Mouse (Mus musculus) stomach, embryonic 16.5 days (tissue): Measurements from ENCODE around the gene Mybbp1a. TPM values are rescaled to one million over a fixed set of nuclear protein-coding genes. Genes with fewer than 3 reads are reported as not detected.
"Not testable (repeated sequence)": the region's sequence is repeated elsewhere in the genome, so short reads cannot be mapped to it uniquely, and the experiment has no call there.

Experiments
- ATAC-seq: fragments of 200-750 bp; cut with Nextera tagmentation; 2 replicates; pipeline ENCODE4 v1.8.0; 2017; ENCODE audit warnings: moderate number of reproducible peaks, moderate TSS enrichment; ENCODE audit not compliant: insufficient read depth, low FRiP score
- H3K27ac ChIP-seq: fragments of 300-500 bp; sonication (generic); 2 replicates; pipeline ENCODE4 v1.5.1; 2014; ENCODE audit warnings: low read length
- H3K27me3 ChIP-seq: fragments of 300-500 bp; sonication (generic); 2 replicates; pipeline ENCODE4 v1.6.1; 2014; ENCODE audit warnings: low read length, control low read depth, mixed read lengths; ENCODE audit not compliant: control insufficient read depth, insufficient read depth
- H3K36me3 ChIP-seq: fragments of 300-500 bp; sonication (generic); 2 replicates; pipeline ENCODE4 v1.6.1; 2014; ENCODE audit warnings: low read length; ENCODE audit not compliant: control insufficient read depth, insufficient read depth
- H3K4me1 ChIP-seq: fragments of 300-500 bp; sonication (generic); 2 replicates; pipeline ENCODE4 v1.6.1; 2014; ENCODE audit warnings: low read length, control low read depth, mixed read lengths; ENCODE audit not compliant: control insufficient read depth, insufficient read depth
- H3K4me2 ChIP-seq: fragments of 300-500 bp; sonication (generic); 2 replicates; pipeline ENCODE4 v1.6.1; 2014; ENCODE audit warnings: low read depth, low read length, mixed read lengths
- H3K4me3 ChIP-seq: fragments of 300-500 bp; sonication (generic); replicated peaks from 2 replicates; pipeline ENCODE4 v1.5.1; 2014; ENCODE audit warnings: mild to moderate bottlenecking, low read length
- H3K9ac ChIP-seq: fragments of 300-500 bp; sonication (generic); 2 replicates; pipeline ENCODE4 v1.6.1; 2014; ENCODE audit warnings: low read length
- H3K9me3 ChIP-seq: fragments of 300-500 bp; sonication (generic); replicated peaks from 2 replicates; pipeline ENCODE4 v1.6.1; 2016; ENCODE audit warnings: low read length, control low read depth; ENCODE audit not compliant: control insufficient read depth
- WGBS: fragments of 180-500 bp; shearing (Covaris S2); extraction: QIAGEN DNeasy Blood & Tissue Kit; methylation state at CpG from one replicate; pipeline ENCODE4 v1.1.7; 2014; 5-methylcytosine and 5-hydroxymethylcytosine counted together
- polyA plus RNA-seq: library from polyadenylated mRNA; unstranded; fragments of >200 nt; fragmentation: Nextera tagmentation; extraction: Ambion mirVana; gene quantifications from 2 replicates; pipeline ENCODE4 v1.2.1, GENCODE M21; 2015

Mybbp1a gene
- polyA plus RNA-seq, 1 experiment from 2014 or later, result 117 TPM

- Histone ChIP-seq H3K9ac (no peak overlapping the region), H3K9me3 (no peaks in the 10 kb centered on the region), H3K27ac (no peak overlapping the region), H3K4me1 (no peaks in the 10 kb centered on the region), H3K4me3 (no peak overlapping the region), H3K4me2 (no peak overlapping the region), H3K27me3 (no peaks in the 10 kb centered on the region), H3K36me3 (no peaks in the 10 kb centered on the region)
- 88% methylated on average over 6 of the region's 6 CpGs for WGBS
- no peak for ATAC-seq
Observed at GRCm38 (mm10) chr11:72419006-72419405, 22.1 kb upstream of the Mybbp1a start.

- H3K9me3 ChIP-seq, result no peaks in the 10 kb centered on the region
- no peak overlapping the region for H3K4me3 ChIP-seq
- no peak overlapping the region for H3K9ac ChIP-seq
- H3K27me3 ChIP-seq, result no peaks in the 10 kb centered on the region
- no peaks in the 10 kb centered on the region for H3K4me1 ChIP-seq
- 79% methylated on average over 6 of the region's 6 CpGs for WGBS
- H3K27ac ChIP-seq, result no peak overlapping the region
- no peak for ATAC-seq
- no peak overlapping the region for H3K4me2 ChIP-seq
- no peaks in the 10 kb centered on the region for H3K36me3 ChIP-seq
Observed at GRCm38 (mm10) chr11:72420460-72421122, 20.6 kb upstream of the Mybbp1a start.

- H3K9ac ChIP-seq, result no peak overlapping the region
- H3K27me3 ChIP-seq, result no peaks in the 10 kb centered on the region
- ATAC-seq, result no peak
- no peaks in the 10 kb centered on the region for H3K36me3 ChIP-seq
- H3K27ac ChIP-seq, result no peak overlapping the region
- H3K4me1 ChIP-seq, result no peaks in the 10 kb centered on the region
- no peaks in the 10 kb centered on the region for H3K9me3 ChIP-seq
- no peak overlapping the region for H3K4me3 ChIP-seq
- H3K4me2 ChIP-seq, result no peak overlapping the region
- 87% methylated on average over 11 of the region's 11 CpGs for WGBS
Observed at GRCm38 (mm10) chr11:72421518-72422278, 19.5 kb upstream of the Mybbp1a start.

- Histone ChIP-seq H3K9ac (no peak overlapping the region), H3K4me1 (no peaks in the 10 kb centered on the region), H3K9me3 (no peaks in the 10 kb centered on the region), H3K36me3 (no peaks in the 10 kb centered on the region), H3K27ac (no peak overlapping the region), H3K27me3 (no peaks in the 10 kb centered on the region), H3K4me3 (no peak overlapping the region), H3K4me2 (no peak overlapping the region)
- WGBS, result 74% methylated on average over 4 of the region's 4 CpGs
- no peak for ATAC-seq
Observed at GRCm38 (mm10) chr11:72423686-72424085, 17.5 kb upstream of the Mybbp1a start.

GRCm38 (mm10) chr11:72425201-72425600, 16.0 kb upstream of the Mybbp1a start:
- Histone ChIP-seq H3K4me2 (no peak overlapping the region), H3K4me1 (no peaks in the 10 kb centered on the region), H3K9ac (no peak overlapping the region), H3K36me3 (no peaks in the 10 kb centered on the region), H3K27ac (no peak overlapping the region), H3K27me3 (no peaks in the 10 kb centered on the region), H3K4me3 (no peak overlapping the region), H3K9me3 (no peaks in the 10 kb centered on the region)
- no peak for ATAC-seq

GRCm38 (mm10) chr11:72426884-72427283, 14.3 kb upstream of the Mybbp1a start:
- no peaks in the 10 kb centered on the region for H3K27me3 ChIP-seq
- no peak overlapping the region for H3K27ac ChIP-seq

GRCm38 (mm10) chr11:72428694-72429093, 12.5 kb upstream of the Mybbp1a start:
- Histone ChIP-seq H3K4me2 (peak overlapping the region; percentile 44), H3K27ac (no peak overlapping the region), H3K36me3 (no peaks in the 10 kb centered on the region), H3K27me3 (no peaks in the 10 kb centered on the region), H3K9me3 (no peaks in the 10 kb centered on the region), H3K9ac (no peak overlapping the region), H3K4me1 (no peaks in the 10 kb centered on the region), H3K4me3 (no peak overlapping the region)
- WGBS, result 1% methylated on average over 5 of the region's 5 CpGs
- ATAC-seq, result peak; percentile 60; the same call in 1 of the 2 replicates

More at GRCm38 (mm10) chr11:72426884-72427283, 14.3 kb upstream of the Mybbp1a start:
- no peaks in the 10 kb centered on the region for H3K4me1 ChIP-seq
- no peaks in the 10 kb centered on the region for H3K36me3 ChIP-seq
- no peaks in the 10 kb centered on the region for H3K9me3 ChIP-seq
- ATAC-seq, result no peak
- H3K9ac ChIP-seq, result no peak overlapping the region
- H3K4me2 ChIP-seq, result no peak overlapping the region
- no peak overlapping the region for H3K4me3 ChIP-seq

GRCm38 (mm10) chr11:72429288-72429690, 11.9 kb upstream of the Mybbp1a start:
- H3K4me3 ChIP-seq, result 0 out of 2 replicates have a peak overlapping the region, but pooled peaks have one; percentile 14
- no peak overlapping the region; the same call in 1 of the 2 replicates for H3K9ac ChIP-seq
- no peaks in the 10 kb centered on the region for H3K36me3 ChIP-seq
- no peaks in the 10 kb centered on the region for H3K27me3 ChIP-seq
- 47% methylated on average over 7 of the region's 7 CpGs for WGBS
- ATAC-seq, result peak; percentile 60; the same call in 1 of the 2 replicates
- H3K9me3 ChIP-seq, result no peaks in the 10 kb centered on the region
- H3K27ac ChIP-seq, result no peak overlapping the region
- no peaks in the 10 kb centered on the region for H3K4me1 ChIP-seq
- H3K4me2 ChIP-seq, result peak overlapping the region; percentile 44

- WGBS, result 66% methylated on average over 9 of the region's 9 CpGs
- not testable (repeated sequence) for H3K4me1 ChIP-seq
Observed at GRCm38 (mm10) chr11:72430311-72431068, 10.7 kb upstream of the Mybbp1a start.

More at GRCm38 (mm10) chr11:72430311-72431068, 10.7 kb upstream of the Mybbp1a start:
- H3K36me3 ChIP-seq, H3K27me3 ChIP-seq, H3K27ac ChIP-seq, ATAC-seq, H3K9ac ChIP-seq, H3K9me3 ChIP-seq, H3K4me2 ChIP-seq, H3K4me3 ChIP-seq: not testable (repeated sequence)
